Mouse (Mus musculus) embryonic fibroblast, embryonic 13.5 days (primary cell): Measurements from ENCODE around the gene Cfc1.

Experiments
- CTCF ChIP-seq: IDR thresholded peaks from 2 replicates; pipeline ENCODE4 v1.5.1; 2011; ENCODE audit warnings: mild to moderate bottlenecking, control low read depth, low read length, moderate library complexity, borderline replicate concordance; ENCODE audit not compliant: insufficient read depth
- POLR2A ChIP-seq: IDR thresholded peaks from 2 replicates; pipeline ENCODE4 v1.6.1; 2011; ENCODE audit warnings: low read depth, mild to moderate bottlenecking, control low read depth, low read length, moderate library complexity

GRCm38 (mm10) chr1:34584736-34585135 lies 49.3 kb downstream of the Cfc1 start:
- no peak for TF ChIP-seq POLR2A
- TF ChIP-seq CTCF = no peak
